Mouse (Mus musculus) thymus, adult 2 months (tissue): Measurements from ENCODE around the gene Zfp956.

Source experiments
- CTCF ChIP-seq: fragments of 200-500 bp; IDR thresholded peaks from 2 replicates; pipeline ENCODE4 v1.5.1; 2012; ENCODE audit warnings: mild to moderate bottlenecking, control low read depth, low read length, moderate library complexity, borderline replicate concordance; ENCODE audit not compliant: control insufficient read depth, poor library complexity, insufficient read depth; ENCODE audit errors: extremely low read depth
- POLR2A ChIP-seq: fragments of 200-500 bp; IDR thresholded peaks from 2 replicates; pipeline ENCODE4 v1.6.1; 2012; ENCODE audit warnings: mild to moderate bottlenecking, low read length, control low read depth, moderate library complexity; ENCODE audit not compliant: control insufficient read depth, poor library complexity, insufficient read depth; ENCODE audit errors: extremely low read depth

- TF ChIP-seq CTCF (no peak), POLR2A (no peak)
Observed at GRCm38 (mm10) chr6:47954425-47954824, 1.2 kb downstream of the Zfp956 start.
